Mouse (Mus musculus) testis, adult 2 months (tissue): ENCODE data around the gene Mia.

Experiments
- CTCF ChIP-seq: fragments of 200-500 bp; IDR thresholded peaks from 2 replicates; pipeline ENCODE4 v1.5.1; 2012; ENCODE audit warnings: low read depth, mild to moderate bottlenecking, inconsistent platforms, low read length, moderate library complexity; ENCODE audit not compliant: control insufficient read depth, insufficient read depth, insufficient replicate concordance
- POLR2A ChIP-seq: fragments of 200-500 bp; IDR thresholded peaks from 2 replicates; pipeline ENCODE4 v1.6.1; 2012; ENCODE audit warnings: low read depth, mild to moderate bottlenecking, inconsistent platforms, low read length, moderate library complexity; ENCODE audit not compliant: control insufficient read depth

DNA sequence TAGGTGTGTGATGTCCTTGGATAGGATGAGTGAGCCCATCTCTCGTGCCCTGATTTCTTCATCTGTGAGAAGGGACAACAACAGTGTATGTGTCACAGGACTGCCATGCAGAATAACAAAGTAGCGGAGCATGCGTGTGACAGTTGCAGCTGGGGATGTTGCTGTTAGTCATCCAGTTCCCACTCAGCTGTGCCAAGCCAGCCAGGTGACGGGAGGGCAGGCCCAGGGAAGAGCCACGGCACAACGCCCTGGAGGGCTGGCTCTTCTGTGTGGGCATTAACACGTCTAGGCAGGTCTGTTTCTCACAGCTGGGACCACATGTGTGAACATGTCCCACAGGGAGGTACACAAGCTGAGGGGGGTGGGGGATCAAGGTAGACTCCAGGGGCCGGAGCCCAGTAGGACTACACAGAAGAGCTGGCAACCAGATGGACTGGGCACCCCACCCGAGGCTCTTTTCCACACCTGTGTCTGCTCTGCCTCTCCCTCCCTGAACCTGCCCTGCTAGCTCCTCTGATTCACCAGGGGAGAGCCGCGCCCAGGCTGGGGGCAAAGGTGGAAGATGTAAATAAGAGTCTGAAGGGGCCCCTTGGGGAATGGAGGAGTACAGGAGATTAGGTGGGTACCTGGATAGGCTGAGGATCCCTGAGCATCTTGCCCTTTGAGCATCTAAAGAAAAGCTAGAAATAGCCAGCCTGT is 44.1 kb upstream of the Mia start:
- TF ChIP-seq CTCF (no peak), POLR2A (no peak)
